In genomic region chr2:68467085-68467978, GRCm38 (mm10) we compare ENCODE assay signal across 26 mouse cellular contexts. TPM values are rescaled to one million over a fixed set of nuclear protein-coding genes. Genes with fewer than 3 reads are reported as not detected.
A peak's percentile ranks its signal among the peaks of the same experiment; 100 is the strongest.
DNase-seq lines count a peak whose midpoint lies in the region; ATAC-seq and TF ChIP-seq lines count a peak whose summit lies in the region.
"Had no signal": no experiment of that assay in that cellular context is flagged by ENCODE, and none has a peak within 500 bp of the region (broad histone marks: within the 10 kb centered on the region; RNA-seq: fewer than 3 reads in every experiment).

No protein-coding gene starts in this region.

- peak overlapping the region; percentile 81 for H3K27ac ChIP-seq in heart, embryonic 10.5 days
- 0 out of 2 replicates have a peak overlapping the region, but pooled peaks have one; percentile 1 for H3K27ac ChIP-seq in kidney, adult 2 months (ENCODE audit: insufficient read depth, low read depth, low read length)
- H3K27ac ChIP-seq in lung, postnatal 0 days (ENCODE audit: low read length) = peak overlapping the region; percentile 66
- H3K27ac ChIP-seq in heart, postnatal 0 days (ENCODE audit: low read depth) = peak overlapping the region; percentile 79
- H3K27ac ChIP-seq: embryonic facial prominence, embryonic 10.5 days; embryonic facial prominence, embryonic 15.5 days; forebrain, embryonic 12.5 days; hindbrain, embryonic 10.5 days; hindbrain, embryonic 15.5 days; limb, embryonic 15.5 days; liver, embryonic 13.5 days; midbrain, embryonic 13.5 days; neural tube, embryonic 13.5 days had no signal

- H3K4me3 ChIP-seq in heart, embryonic 10.5 days = no peak overlapping the region
- H3K4me3 ChIP-seq in kidney, adult 2 months (ENCODE audit: insufficient read depth, low read depth, low read length) = no peak overlapping the region
- H3K4me3 ChIP-seq in lung, postnatal 0 days (ENCODE audit: low read depth, low read length) = no peak overlapping the region
- no peak overlapping the region for H3K4me3 ChIP-seq in heart, postnatal 0 days (ENCODE audit: low read depth, low read length)
- H3K4me3 ChIP-seq: embryonic facial prominence, embryonic 10.5 days; embryonic facial prominence, embryonic 15.5 days; forebrain, embryonic 12.5 days; hindbrain, embryonic 10.5 days; hindbrain, embryonic 15.5 days; limb, embryonic 10.5 days; limb, embryonic 15.5 days; liver, embryonic 13.5 days; megakaryocyte, embryonic 14.5 days; midbrain, embryonic 13.5 days; neural tube, embryonic 13.5 days had no signal

- DNase-seq in heart, embryonic 10.5 days (ENCODE audit: low spot score) = peak; percentile 59
- no peak for DNase-seq in heart, postnatal 36 days
- no peak for DNase-seq in kidney, adult 2 months
- no peak for DNase-seq in kidney, adult 18-20 months
- DNase-seq in lung, postnatal 0 days (ENCODE audit: low spot score) = peak; percentile 77
- DNase-seq in lung, postnatal 25 days (ENCODE audit: low spot score) = no peak
- no peak for DNase-seq in heart, postnatal 0 days (ENCODE audit: low spot score)
- DNase-seq: adrenal gland, postnatal 10 days; cerebellum, adult 8-10 months; cerebellum, postnatal 25 days; forebrain, postnatal 0 days; kidney, adult 11 months; kidney, postnatal 10 days; liver, embryonic 13.5 days had no signal

- peak; percentile 46 for ATAC-seq in lung, postnatal 0 days
- no peak for ATAC-seq in heart, postnatal 0 days (ENCODE audit: insufficient read depth, low read depth)
- ATAC-seq: forebrain, postnatal 0 days; midbrain, embryonic 13.5 days; Patski had no signal

- peaks cover 66% of the 10 kb centered on the region for H3K4me1 ChIP-seq in heart, embryonic 10.5 days
- H3K4me1 ChIP-seq in kidney, adult 2 months (ENCODE audit: control insufficient read depth, insufficient read depth, low read length) = peaks cover 6% of the 10 kb centered on the region; the same call in 1 of the 2 replicates
- peaks cover 8% of the 10 kb centered on the region; the same call in 1 of the 2 replicates for H3K4me1 ChIP-seq in lung, postnatal 0 days (ENCODE audit: insufficient read depth, low read depth, low read length)
- peaks cover 55% of the 10 kb centered on the region for H3K4me1 ChIP-seq in heart, postnatal 0 days (ENCODE audit: control insufficient read depth, insufficient read depth)

- peak overlapping the region; percentile 21; the same call in 1 of the 2 replicates for H3K4me2 ChIP-seq in lung, postnatal 0 days (replicated peaks; ENCODE audit: low read depth, low read length)
- H3K4me2 ChIP-seq in heart, postnatal 0 days (ENCODE audit: low read depth, low read length) = peak overlapping the region; percentile 14
- H3K4me2 ChIP-seq: embryonic facial prominence, embryonic 15.5 days; forebrain, embryonic 12.5 days; hindbrain, embryonic 15.5 days; limb, embryonic 15.5 days; liver, embryonic 13.5 days; midbrain, embryonic 13.5 days; neural tube, embryonic 13.5 days had no signal

- H3K27me3 ChIP-seq in heart, embryonic 10.5 days (ENCODE audit: insufficient read depth, poor library complexity, severe bottlenecking) = no peaks in the 10 kb centered on the region
- H3K27me3 ChIP-seq in kidney, adult 2 months (replicated peaks; ENCODE audit: control insufficient read depth, insufficient read depth, low read length) = no peaks in the 10 kb centered on the region
- no peaks in the 10 kb centered on the region for H3K27me3 ChIP-seq in lung, postnatal 0 days (replicated peaks; ENCODE audit: insufficient read depth, low read length)
- H3K27me3 ChIP-seq in heart, postnatal 0 days (ENCODE audit: control insufficient read depth, insufficient read depth, low read length) = no peaks in the 10 kb centered on the region
- H3K27me3 ChIP-seq: embryonic facial prominence, embryonic 15.5 days; forebrain, embryonic 12.5 days; hindbrain, embryonic 15.5 days; limb, embryonic 15.5 days; midbrain, embryonic 13.5 days; neural tube, embryonic 13.5 days; Patski had no signal

- no peak for TF ChIP-seq CTCF in kidney, adult 2 months (conservative IDR thresholded peaks at IDR 0.05; ENCODE audit: insufficient read depth, insufficient read length, low read depth, low read length)
- no peak for TF ChIP-seq CTCF in lung, postnatal 0 days (IDR thresholded peaks at IDR 0.05)
- TF ChIP-seq CTCF in heart, postnatal 0 days (IDR thresholded peaks at IDR 0.05; ENCODE audit: low read depth) = no peak

- intact Hi-C loops in heart, postnatal 36 days (cut with DNase I) = loop anchor here (5.0 to 10.0 kb wide), 2 partner anchors 90 to 397 kb away; partner anchors contain the start of gene Cers6

- H3K36me3 ChIP-seq in heart, embryonic 10.5 days = 0 out of 2 replicates have a peak, but pooled peaks cover 2% of the 10 kb centered on the region
- H3K36me3 ChIP-seq in kidney, adult 2 months (ENCODE audit: control insufficient read depth, insufficient read depth, low read length) = no peaks in the 10 kb centered on the region
- H3K36me3 ChIP-seq in lung, postnatal 0 days (ENCODE audit: insufficient read depth, low read length) = no peaks in the 10 kb centered on the region
- no peaks in the 10 kb centered on the region for H3K36me3 ChIP-seq in heart, postnatal 0 days (replicated peaks; ENCODE audit: control insufficient read depth, insufficient read depth, low read length)
- H3K36me3 ChIP-seq: embryonic facial prominence, embryonic 15.5 days; forebrain, embryonic 12.5 days; hindbrain, embryonic 15.5 days; limb, embryonic 15.5 days; liver, embryonic 13.5 days; neural tube, embryonic 13.5 days had no signal

- H3K9me3 ChIP-seq in heart, embryonic 10.5 days = no peaks in the 10 kb centered on the region
- no peaks in the 10 kb centered on the region for H3K9me3 ChIP-seq in lung, postnatal 0 days (ENCODE audit: low read length)
- H3K9me3 ChIP-seq in heart, postnatal 0 days (replicated peaks; ENCODE audit: control insufficient read depth, low read length) = no peaks in the 10 kb centered on the region
- H3K9me3 ChIP-seq: embryonic facial prominence, embryonic 10.5 days; embryonic facial prominence, embryonic 15.5 days; forebrain, embryonic 12.5 days; hindbrain, embryonic 10.5 days; hindbrain, embryonic 15.5 days; limb, embryonic 10.5 days; limb, embryonic 15.5 days; liver, embryonic 13.5 days; midbrain, embryonic 13.5 days; neural tube, embryonic 13.5 days had no signal

- H3K9ac ChIP-seq in lung, postnatal 0 days (replicated peaks; ENCODE audit: low read depth) = no peak overlapping the region
- peak overlapping the region; percentile 15 for H3K9ac ChIP-seq in heart, postnatal 0 days (replicated peaks; ENCODE audit: low read depth, low read length)
- H3K9ac ChIP-seq: embryonic facial prominence, embryonic 15.5 days; forebrain, embryonic 12.5 days; forebrain, postnatal 0 days; hindbrain, embryonic 15.5 days; limb, embryonic 15.5 days; liver, embryonic 13.5 days; midbrain, embryonic 13.5 days; neural tube, embryonic 13.5 days had no signal

- WGBS in heart, embryonic 10.5 days = 50% methylated on average over 9 of the region's 9 CpGs
- WGBS in kidney, adult 2 months = 85% methylated on average over 9 of the region's 9 CpGs
- 53% methylated on average over 9 of the region's 9 CpGs for WGBS in lung, postnatal 0 days
- 29% methylated on average over 9 of the region's 9 CpGs for WGBS in heart, postnatal 0 days

- no peak for TF ChIP-seq POLR2A in kidney, adult 2 months (IDR thresholded peaks at IDR 0.05; ENCODE audit: low read depth, low read length)

- TF ChIP-seq EP300 in lung, postnatal 0 days (IDR thresholded peaks at IDR 0.05) = peak; percentile 55; the same call in 1 of the 2 replicates
- TF ChIP-seq EP300 in heart, postnatal 0 days (IDR thresholded peaks at IDR 0.05; ENCODE audit: low read depth) = no peak

RNA-seq across cellular contexts. Expression of gene Stk39, which starts 4.7 kb away (rescaled TPM):
- 45.2 and 51.3 TPM in 2 replicates for polyA plus RNA-seq in heart, embryonic 10.5 days (2016; fragmentation: Nextera tagmentation; extraction: Ambion mirVana)
- total RNA-seq in heart, postnatal 36 days (2021) = 10 to 100 TPM; 67.5 to 80.3 TPM
- 13.9 and 14.6 TPM in 2 replicates for polyA plus RNA-seq in kidney, adult 2 months (2012; rRNA removed)
- polyA plus RNA-seq in lung, postnatal 0 days (2015; fragmentation: Nextera tagmentation; extraction: Ambion mirVana) = 11.8 and 12.0 TPM in 2 replicates
- 81.8 and 84.5 TPM in 2 replicates for total RNA-seq in heart, postnatal 0 days (2014; rRNA removed; ENCODE audit: low replicate concordance)
- 83.9 and 93.2 TPM in 2 replicates for polyA plus RNA-seq in heart, postnatal 0 days (2015; fragmentation: Nextera tagmentation; extraction: Ambion mirVana)
- total RNA-seq: MEL had no signal

Comparison
In these comparisons a context has a peak if more than half of its experiments do, and no peak if none do; other contexts are left out.
1. DNase-seq: peak in heart, embryonic 10.5 days (single experiment) and lung, postnatal 0 days (single experiment); none in heart, postnatal 36 days (0 of 2), kidney, adult 2 months (single experiment), kidney, adult 18-20 months (single experiment), lung, postnatal 25 days (single experiment) and heart, postnatal 0 days (single experiment).
2. H3K27ac ChIP-seq: peak in every context shown above with its lines; median percentile 81 in heart, embryonic 10.5 days; 79 in heart, postnatal 0 days; 66 in lung, postnatal 0 days; 1 in kidney, adult 2 months.